Mouse (Mus musculus): ENCODE data around the gene Hivep3. TPM values are rescaled to one million over a fixed set of nuclear protein-coding genes. Genes with fewer than 3 reads are reported as not detected.

The Hivep3 gene
- polyA plus RNA-seq, 1 experiment, result 5.4 TPM

GRCm38 (mm10) chr4:119925052-119925451 lies 191.5 kb downstream of the Hivep3 start:
- no peak for DNase-seq (ENCODE audit: low read depth, low spot score)

- WGBS, result 81% methylated on average over 8 of the region's 8 CpGs
- no peak for DNase-seq (ENCODE audit: low read depth, low spot score)
Observed at GRCm38 (mm10) chr4:119931923-119932322, 198.3 kb downstream of the Hivep3 start.

GRCm38 (mm10) chr4:119932549-119933257 lies 199.1 kb downstream of the Hivep3 start:
- WGBS, result 47% methylated on average over 13 of the region's 13 CpGs
- no peak for DNase-seq (ENCODE audit: low read depth, low spot score)

- DNase-seq (ENCODE audit: low read depth, low spot score), result no peak
- 87% methylated on average over 4 of the region's 4 CpGs for WGBS
Observed at GRCm38 (mm10) chr4:119934901-119935300, 201.3 kb downstream of the Hivep3 start.

- no peak for DNase-seq (ENCODE audit: low read depth, low spot score)
- WGBS, result 27% methylated on average over 7 of the region's 7 CpGs
Observed at GRCm38 (mm10) chr4:119937876-119938275, 204.3 kb downstream of the Hivep3 start.

GRCm38 (mm10) chr4:119938518-119938917 lies 204.9 kb downstream of the Hivep3 start:
- DNase-seq (ENCODE audit: low read depth, low spot score), result no peak
- WGBS, result 33% methylated on average over 4 of the region's 4 CpGs

GRCm38 (mm10) chr4:119939786-119940185 lies 206.2 kb downstream of the Hivep3 start:
- WGBS, result 89% methylated on average over 6 of the region's 6 CpGs
- no peak for DNase-seq (ENCODE audit: low read depth, low spot score)

- DNase-seq (ENCODE audit: low read depth, low spot score), result no peak
- 68% methylated on average over 3 of the region's 3 CpGs for WGBS
Observed at GRCm38 (mm10) chr4:119946224-119946887, 212.8 kb downstream of the Hivep3 start.

GRCm38 (mm10) chr4:119947232-119948162 lies 213.9 kb downstream of the Hivep3 start:
- DNase-seq (ENCODE audit: low read depth, low spot score), result no peak
- 51% methylated on average over 12 of the region's 12 CpGs for WGBS

- DNase-seq (ENCODE audit: low read depth, low spot score), result no peak
- 82% methylated on average over 6 of the region's 6 CpGs for WGBS
Observed at GRCm38 (mm10) chr4:119948406-119948805, 214.8 kb downstream of the Hivep3 start.

- no peak for DNase-seq (ENCODE audit: low read depth, low spot score)
- 59% methylated on average over 12 of the region's 12 CpGs for WGBS
Observed at GRCm38 (mm10) chr4:119948922-119949614, 215.5 kb downstream of the Hivep3 start.

GRCm38 (mm10) chr4:119950181-119950580 lies 216.6 kb downstream of the Hivep3 start:
- 91% methylated on average over 5 of the region's 5 CpGs for WGBS
- DNase-seq (ENCODE audit: low read depth, low spot score), result no peak

- no peak for DNase-seq (ENCODE audit: low read depth, low spot score)
- 94% methylated on average over 1 of the region's 1 CpGs for WGBS
Observed at GRCm38 (mm10) chr4:119951081-119951480, 217.5 kb downstream of the Hivep3 start.

GRCm38 (mm10) chr4:119955008-119955407 lies 221.4 kb downstream of the Hivep3 start:
- 80% methylated on average over 7 of the region's 7 CpGs for whole genome bisulfite sequencing
- no peak for DNase-seq (ENCODE audit: low read depth, low spot score)

GRCm38 (mm10) chr4:119957970-119958369 lies 224.4 kb downstream of the Hivep3 start:
- DNase-seq (ENCODE audit: low read depth, low spot score), result no peak
- WGBS, result 86% methylated on average over 2 of the region's 2 CpGs

GRCm38 (mm10) chr4:119959293-119959692 lies 225.7 kb downstream of the Hivep3 start:
- DNase-seq (ENCODE audit: low read depth, low spot score), result no peak
- 67% methylated on average over 7 of the region's 7 CpGs for WGBS

GRCm38 (mm10) chr4:119959873-119960272 lies 226.3 kb downstream of the Hivep3 start:
- DNase-seq (ENCODE audit: low read depth, low spot score), result no peak
- 21% methylated on average over 1 of the region's 1 CpGs for WGBS

- no peak for DNase-seq (ENCODE audit: low read depth, low spot score)
- 85% methylated on average over 6 of the region's 6 CpGs for WGBS
Observed at GRCm38 (mm10) chr4:119960523-119960922, 226.9 kb downstream of the Hivep3 start.

GRCm38 (mm10) chr4:119961164-119961563 lies 227.6 kb downstream of the Hivep3 start:
- WGBS, result 83% methylated on average over 5 of the region's 5 CpGs

GRCm38 (mm10) chr4:119962066-119962465 lies 228.5 kb downstream of the Hivep3 start:
- no peak for DNase-seq (ENCODE audit: low read depth, low spot score)
- 75% methylated on average over 5 of the region's 5 CpGs for WGBS

More at GRCm38 (mm10) chr4:119961164-119961563, 227.6 kb downstream of the Hivep3 start:
- no peak for DNase-seq (ENCODE audit: low read depth, low spot score)

Data from large intestine, adult 2 months (tissue).